Mouse (Mus musculus) spleen, adult 2 months (tissue): ENCODE data around the gene Zfp976.
"Not testable (repeated sequence)": the region's sequence is repeated elsewhere in the genome, so short reads cannot be mapped to it uniquely, and the experiment has no call there.

ENCODE experiments used
- CTCF ChIP-seq: fragments of 200-500 bp; IDR thresholded peaks from 2 replicates; pipeline ENCODE4 v1.5.1; 2011; ENCODE audit warnings: mild to moderate bottlenecking, inconsistent platforms; ENCODE audit not compliant: insufficient read depth, insufficient read length, insufficient replicate concordance; ENCODE audit errors: extremely low read depth
- POLR2A ChIP-seq: fragments of 200-500 bp; IDR thresholded peaks from 2 replicates; pipeline ENCODE4 v1.6.1; 2011; ENCODE audit warnings: low read depth, low read length, inconsistent platforms

GRCm38 (mm10) chr7:42660140-42660539 lies 17.8 kb upstream of the Zfp976 start:
- not testable (repeated sequence) for TF ChIP-seq CTCF, POLR2A
